Mouse (Mus musculus) stomach, postnatal 0 days (tissue): ENCODE measurements at regions not wholly inside any gene's neighbourhood (a gene's known extent, or its start where the extent isn't known, plus 50 kb on each side); places are given as distances from the start of the nearest gene placed in this dataset.

Experiments used
- CTCF ChIP-seq: IDR thresholded peaks from 2 replicates; pipeline ENCODE4 v1.5.1; 2016; ENCODE audit warnings: antibody characterized with exemption, low read depth, mild to moderate bottlenecking, moderate library complexity
- EP300 ChIP-seq: optimal IDR thresholded peaks from 2 replicates; pipeline ENCODE3; 2016; ENCODE audit warnings: antibody characterized with exemption

DNA sequence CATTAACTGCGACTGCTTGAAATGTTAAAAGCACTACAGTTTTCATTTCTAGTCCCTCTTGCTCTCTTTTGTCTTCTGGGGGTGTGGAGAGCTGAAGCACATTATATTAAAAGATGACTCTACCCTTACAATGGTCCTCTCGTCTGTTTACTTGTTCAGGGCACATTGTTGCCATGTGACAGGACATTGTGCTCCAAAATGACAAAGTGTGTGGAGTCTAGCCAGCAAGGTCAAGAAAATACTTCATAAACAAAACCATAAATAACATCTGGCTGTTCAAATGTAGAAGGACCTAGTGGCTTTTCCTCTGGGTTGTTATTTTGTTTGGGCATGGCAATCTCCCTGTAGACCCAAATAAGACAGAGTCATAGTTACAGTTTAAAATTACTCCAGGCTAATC, 95.1 kb upstream of the Prep start:
- TF ChIP-seq CTCF (no peak), EP300 (no peak)
